Mouse (Mus musculus) brain, embryonic 14.5 days (tissue): ENCODE results near the gene Gpr139.

Experiments
- CTCF ChIP-seq: fragments of 200-500 bp; IDR thresholded peaks from 2 replicates; pipeline ENCODE4 v1.5.1; 2012; ENCODE audit warnings: inconsistent platforms, mild to moderate bottlenecking, moderate library complexity, borderline replicate concordance; ENCODE audit not compliant: insufficient read depth, insufficient read length; ENCODE audit errors: extremely low read depth
- POLR2A ChIP-seq: fragments of 200-500 bp; IDR thresholded peaks from 2 replicates; pipeline ENCODE4 v1.6.1; 2012; ENCODE audit warnings: mild to moderate bottlenecking, inconsistent platforms, borderline replicate concordance; ENCODE audit not compliant: poor library complexity, insufficient read depth, insufficient read length, severe bottlenecking; ENCODE audit errors: extremely low read depth

DNA sequence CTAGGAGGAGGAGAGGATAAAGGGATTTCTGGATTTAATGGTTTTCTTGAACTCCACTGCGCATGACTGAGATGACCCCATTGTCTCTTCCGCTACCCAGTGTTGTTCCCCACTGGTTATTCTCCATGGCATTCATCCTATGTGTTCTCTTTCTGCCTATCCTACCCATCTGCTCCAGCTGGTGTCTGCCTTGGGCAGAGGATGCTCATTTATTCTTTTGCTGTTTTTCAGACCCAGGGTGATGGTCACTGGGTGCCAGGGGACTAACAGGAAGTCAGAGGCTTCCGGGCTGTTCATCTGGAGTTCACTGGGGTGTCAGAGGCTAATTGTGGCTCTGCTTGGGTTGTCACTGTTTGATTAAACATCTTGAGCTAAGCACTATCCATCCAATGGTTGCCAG lies 24.4 kb downstream of the Gpr139 start:
- TF ChIP-seq CTCF (no peak), POLR2A (no peak)
